Mouse (Mus musculus): Measurements from ENCODE around the gene Lrrc45.
A peak's percentile ranks its signal among the peaks of the same experiment; 100 is the strongest.

GRCm38 (mm10) chr11:120727564-120727963 is 13.8 kb downstream of the Lrrc45 start:
- peak; percentile 53; the same call in 1 of the 2 replicates for TF ChIP-seq POLR2A (IDR thresholded peaks at IDR 0.05; ENCODE audit: borderline replicate concordance, extremely low read depth, low read depth, low read length)
- TF ChIP-seq CTCF (IDR thresholded peaks at IDR 0.05; ENCODE audit: insufficient read depth, low read length): no peak
